Mouse (Mus musculus) kidney, postnatal 36 days (tissue): Measurements from ENCODE around the gene Odf3.
A peak's percentile ranks its signal among the peaks of the same experiment; 100 is the strongest.

ENCODE experiments used
- DNase-seq, 2 experiments: peaks; one replicate each; pipeline ENCODE4 v3.0.0; 2021 to 2022; ENCODE audit warnings: mixed read lengths in 2 of 2

Odf3 gene

DNA sequence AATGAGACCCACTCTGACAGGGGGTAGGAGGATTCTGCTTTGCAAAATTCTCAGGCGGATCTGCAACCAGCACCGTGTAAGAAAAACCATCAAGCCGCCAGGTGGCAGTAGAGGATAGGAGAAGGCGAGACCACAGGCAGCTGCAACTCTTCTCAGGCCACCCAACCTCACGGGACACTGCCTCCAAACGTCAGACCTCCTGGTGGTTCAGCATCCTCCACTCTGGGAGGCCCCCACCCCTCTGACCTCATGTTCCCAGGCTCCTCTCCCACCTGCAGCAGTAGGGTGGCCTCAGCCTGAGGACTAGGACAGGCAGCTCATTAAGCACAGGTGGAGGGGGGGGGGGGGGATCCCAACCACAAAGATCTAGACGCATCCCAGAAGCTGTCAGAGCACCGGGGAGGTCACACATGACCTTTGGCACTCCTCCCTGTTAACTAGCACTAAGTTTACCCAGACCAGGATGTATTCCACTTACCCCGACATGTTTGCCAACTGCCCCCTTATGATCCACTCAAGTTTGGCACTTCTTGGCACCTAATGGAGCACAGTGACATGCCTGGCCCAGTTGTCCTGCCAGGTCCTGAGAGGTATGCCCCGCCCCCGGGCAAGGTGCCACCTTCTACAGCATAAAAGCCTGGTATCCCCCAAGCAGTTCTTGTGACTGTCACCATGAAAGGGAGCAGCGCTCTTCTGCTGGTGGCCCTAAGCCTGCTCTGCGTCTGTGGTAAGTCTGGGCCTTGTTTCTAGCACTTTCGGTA, 2.5 kb upstream of the Odf3 start, which contains the start of gene Scgb1c1:
Gene Scgb1c1 (plus strand): TSS at position 643 of the 761 bp plus-strand sequence.
- peak; percentile 82 to 97 for DNase-seq

DNA sequence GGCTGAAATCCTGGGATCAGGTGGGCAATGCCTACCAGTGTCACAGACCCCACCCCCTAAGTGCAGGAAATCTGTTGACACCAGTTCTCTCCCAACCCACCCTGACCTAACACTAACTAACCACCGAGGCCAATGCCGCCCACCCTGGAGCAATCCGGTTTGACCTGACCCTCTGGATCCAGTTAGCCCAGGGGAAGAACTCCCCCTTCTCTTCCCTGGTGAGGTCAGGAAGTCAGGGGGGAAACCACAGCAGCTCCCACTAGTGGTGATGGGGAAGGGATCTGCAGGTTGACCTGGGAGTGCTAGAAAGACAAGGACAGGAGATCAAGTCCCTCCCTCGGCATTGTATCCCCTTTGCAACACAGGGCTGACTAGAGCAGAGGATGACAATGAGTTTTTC, 1.9 kb upstream of the Odf3 start:
- no peak for DNase-seq

DNA sequence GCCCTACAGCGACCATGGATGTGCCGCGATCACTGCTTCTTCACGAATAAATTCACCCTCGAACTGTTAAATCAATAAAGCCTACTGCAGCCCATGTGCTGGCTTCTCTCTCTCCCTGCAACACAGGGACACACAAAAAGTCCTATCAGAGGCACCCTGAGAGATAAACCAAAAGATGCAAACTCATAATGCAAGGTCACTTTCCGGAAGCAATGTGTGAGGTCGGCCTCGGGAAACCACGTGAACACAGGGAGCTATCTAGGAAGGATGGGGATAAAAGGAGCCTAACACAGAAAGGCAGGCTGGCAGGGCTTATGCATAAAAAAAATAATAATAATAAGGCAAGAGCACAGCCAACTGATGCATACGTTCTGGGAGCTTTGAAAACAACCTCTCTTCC, 929 bp upstream of the Odf3 start:
- DNase-seq, result no peak

DNA sequence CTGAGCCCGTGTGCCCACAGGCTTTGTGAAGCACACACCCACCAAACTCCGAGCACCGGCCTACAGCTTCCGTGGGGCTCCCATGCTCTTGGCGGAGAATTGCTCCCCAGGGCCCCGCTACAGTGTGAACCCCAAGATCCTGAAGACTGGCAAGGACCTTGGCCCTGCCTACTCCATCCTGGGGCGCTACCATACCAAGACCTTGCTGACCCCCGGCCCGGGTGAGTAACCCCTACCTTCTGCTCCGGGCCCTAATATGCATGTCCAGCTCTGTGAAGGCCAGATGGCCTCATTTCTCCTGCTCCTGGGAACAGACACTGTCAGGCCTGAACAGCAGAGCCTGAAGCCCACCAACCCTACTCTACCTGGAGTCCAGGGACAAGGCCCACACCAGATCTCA, 986 bp downstream of the Odf3 start:
- no peak for DNase-seq

DNA sequence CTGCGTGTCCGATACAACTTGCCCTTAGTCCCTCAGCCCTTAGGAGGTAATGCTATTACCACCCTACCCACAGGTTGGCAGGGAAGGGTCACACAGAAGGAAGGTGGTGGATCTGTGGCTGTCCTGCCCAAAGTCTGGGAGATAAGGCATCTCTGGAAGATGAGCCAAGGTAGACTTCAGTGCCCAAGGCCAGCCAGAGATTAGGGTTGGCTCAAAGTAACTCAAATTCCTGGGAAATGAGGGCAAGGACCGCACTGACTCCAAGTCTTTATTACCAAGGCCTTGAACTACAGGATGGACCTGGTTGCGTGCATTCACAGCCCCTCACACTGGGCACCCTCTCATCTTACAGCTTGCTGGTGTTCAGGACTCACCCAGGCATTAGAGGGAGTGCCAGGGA, 4.3 kb downstream of the Odf3 start:
- no peak for DNase-seq

DNA sequence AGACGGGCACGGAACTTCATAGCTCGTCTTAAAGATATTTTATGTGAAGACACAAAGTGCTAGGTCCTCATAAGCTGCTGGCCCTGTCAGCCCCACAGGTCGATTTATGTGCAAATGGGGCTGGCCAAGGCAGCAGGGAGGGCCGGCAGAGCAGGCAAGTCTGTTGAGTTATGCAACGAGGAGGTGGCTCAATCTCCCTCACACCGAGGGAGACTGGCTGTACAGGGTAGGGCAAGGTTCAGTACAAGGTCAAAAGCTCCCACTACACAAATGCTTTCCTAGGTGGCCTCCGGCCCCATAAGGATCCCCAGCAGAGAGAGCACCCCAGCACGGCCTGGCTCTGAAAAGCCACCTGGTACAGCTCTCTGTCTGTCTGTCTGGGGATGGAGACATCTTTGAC, 5.8 kb downstream of the Odf3 start:
- peak; percentile 51 to 79 for DNase-seq

DNA sequence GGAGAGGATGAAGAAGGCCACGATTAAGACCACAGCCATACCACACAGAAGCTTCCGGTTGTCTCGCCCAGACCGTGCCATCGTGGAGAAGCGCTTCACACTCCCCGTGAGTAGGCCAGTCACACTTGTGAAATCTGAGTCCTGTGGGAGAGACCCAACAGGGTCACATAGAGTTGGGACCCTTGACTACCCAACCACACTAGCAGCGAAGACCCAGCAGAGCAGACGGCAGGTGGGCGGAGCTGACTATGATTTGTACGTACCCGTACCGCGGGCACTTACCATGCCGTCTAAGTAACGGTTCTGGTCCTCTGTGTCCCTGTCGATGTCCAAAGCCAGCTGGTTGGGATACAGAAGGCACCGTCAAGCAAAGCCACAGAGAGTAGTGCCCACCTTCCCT, 6.9 kb downstream of the Odf3 start:
- no peak for DNase-seq

DNA sequence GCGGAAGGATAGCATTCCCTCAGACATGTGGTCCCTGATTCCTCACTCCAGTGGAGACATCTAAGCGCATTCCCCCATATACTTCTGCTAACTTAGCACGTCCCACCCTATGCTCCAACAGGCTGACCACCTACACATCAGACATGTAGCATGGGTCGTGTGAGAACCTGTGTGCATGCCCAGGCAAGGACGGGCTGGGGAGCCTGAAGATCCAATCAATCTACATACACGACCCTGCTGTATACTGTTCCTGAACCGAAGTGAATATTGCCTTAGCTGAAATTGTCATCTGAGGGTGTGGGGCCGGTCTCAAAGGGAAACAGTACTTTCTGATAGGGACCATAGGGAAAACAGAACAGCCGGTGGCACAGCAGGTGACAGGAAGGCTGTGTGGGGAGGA, 7.6 kb downstream of the Odf3 start:
- DNase-seq, result no peak

DNA sequence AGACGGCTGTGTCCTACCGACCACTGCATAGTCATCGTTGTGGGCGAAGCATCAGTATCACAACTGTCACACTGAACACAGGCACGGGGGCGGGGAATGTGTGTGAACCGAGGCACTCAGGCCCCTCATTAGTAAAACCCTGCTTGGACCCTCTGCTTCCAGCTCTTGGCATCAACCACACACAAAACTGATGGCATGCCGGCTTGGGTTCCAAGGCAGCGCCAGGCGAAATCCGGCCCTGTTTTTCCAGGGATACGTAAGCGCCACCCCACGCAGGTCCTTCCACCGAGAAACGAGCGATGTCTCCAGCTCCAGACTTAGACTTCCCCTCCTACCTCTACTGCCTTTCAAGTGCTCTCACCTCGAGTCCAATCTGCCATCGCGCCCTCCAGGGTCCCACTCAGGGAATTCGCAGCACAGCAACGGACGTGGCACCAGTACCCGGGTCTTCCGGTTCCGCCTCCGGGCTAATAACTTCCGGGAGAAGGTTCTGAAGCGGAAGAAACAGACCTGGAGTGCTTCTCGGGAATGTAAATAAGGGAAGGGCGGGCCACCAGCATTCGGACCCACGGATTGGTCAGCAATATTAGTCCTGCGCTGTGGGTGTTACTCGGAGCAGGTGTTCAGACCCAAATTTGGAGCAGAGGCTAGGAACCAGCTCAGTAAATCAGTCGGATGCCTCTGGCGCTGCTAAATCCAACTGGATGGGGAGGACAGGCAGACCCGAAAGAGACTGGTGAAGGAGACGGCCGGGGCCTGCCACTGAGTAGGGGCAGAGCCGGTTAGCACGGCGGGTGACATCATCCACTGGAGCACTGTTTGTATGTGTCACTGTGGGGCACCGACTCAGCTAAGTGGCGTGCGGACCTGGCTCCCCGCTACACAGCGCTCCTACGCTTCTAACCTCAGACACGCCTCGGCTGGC, 8.5 kb downstream of the Odf3 start, which contains the start of gene Gm45785:
Gene Gm45785 (minus strand): TSS at position 472 of the 925 bp plus-strand sequence.
- DNase-seq, result peak; percentile 89 to 95

DNA sequence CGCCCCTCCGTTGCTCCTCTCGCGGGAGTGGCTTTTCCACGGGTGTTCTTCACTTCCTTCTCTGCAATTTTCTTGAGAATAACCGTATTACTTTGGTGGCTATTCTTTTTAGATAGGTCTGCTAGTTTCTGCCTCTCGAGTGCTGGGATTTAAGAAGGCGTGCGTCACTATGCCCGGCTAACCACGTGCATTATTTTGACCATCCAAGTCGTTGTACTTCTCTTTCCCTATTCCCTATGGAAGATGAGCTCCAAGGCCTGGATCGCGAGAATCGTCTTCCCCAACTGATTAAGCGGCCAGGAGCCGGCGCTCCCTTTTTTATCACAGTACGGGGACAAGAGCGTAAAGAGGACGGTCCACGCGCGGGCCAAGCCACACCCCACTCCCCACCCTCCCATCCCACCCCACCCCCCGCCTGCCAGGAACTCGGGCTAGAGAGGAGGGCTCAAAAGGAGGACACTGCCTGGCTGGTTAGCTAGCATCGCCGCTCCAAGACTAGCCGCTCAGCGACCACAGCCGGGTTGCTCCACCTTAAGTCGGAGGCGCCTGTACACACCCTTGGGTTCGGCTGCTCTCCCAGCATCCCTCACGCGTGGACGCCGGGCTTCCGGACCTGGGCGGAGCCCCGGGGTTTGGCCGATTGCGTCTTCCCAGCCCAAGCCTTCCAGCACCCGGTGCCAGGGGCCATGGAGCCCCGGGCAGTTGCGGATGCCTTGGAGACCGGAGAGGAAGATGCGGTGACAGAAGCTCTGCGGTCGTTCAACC, 9.4 kb downstream of the Odf3 start, which contains the start of gene Ric8a:
Gene Ric8a (plus strand): TSS at position 173 of the 765 bp plus-strand sequence.
- DNase-seq, result peak; percentile 93 to 94

DNA sequence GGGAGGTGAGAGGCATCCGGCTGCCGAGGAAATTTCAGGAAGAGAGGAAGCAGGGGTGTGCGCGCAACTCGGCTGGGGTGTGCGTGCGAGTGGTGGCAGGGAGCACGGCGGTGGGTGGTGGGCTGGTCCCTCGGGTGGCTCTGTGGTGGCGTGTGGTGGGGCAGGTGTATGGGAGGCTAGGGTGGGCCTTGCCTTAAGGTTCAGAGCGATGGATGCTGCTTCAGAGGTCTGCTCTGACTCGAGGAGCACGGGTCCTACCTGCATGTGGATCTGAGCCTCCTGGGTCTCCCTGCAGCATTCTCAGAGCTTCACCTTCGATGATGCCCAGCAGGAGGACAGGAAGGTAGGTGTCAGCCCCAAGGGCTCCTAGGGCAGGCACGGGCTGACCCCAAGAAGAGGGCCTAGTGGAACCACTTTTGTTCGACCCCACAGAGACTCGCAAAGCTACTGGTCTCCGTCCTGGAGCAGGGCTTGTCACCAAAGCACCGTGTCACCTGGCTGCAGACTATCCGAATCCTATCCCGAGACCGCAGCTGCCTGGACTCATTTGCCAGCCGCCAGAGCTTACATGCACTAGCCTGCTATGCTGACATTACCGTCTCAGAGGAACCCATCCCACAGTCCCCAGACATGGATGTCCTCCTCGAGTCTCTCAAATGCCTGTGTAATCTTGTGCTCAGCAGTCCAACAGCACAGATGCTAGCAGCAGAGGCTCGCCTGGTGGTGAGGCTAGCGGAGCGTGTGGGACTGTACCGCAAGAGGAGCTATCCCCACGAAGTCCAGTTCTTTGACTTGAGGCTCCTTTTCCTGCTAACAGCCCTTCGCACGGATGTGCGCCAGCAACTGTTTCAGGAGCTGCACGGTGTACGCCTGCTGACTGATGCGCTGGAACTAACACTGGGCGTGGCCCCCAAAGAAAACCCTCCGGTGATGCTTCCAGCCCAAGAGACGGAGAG, 10.2 kb downstream of the Odf3 start, which contains the start of gene Bet1l:
Gene Bet1l (minus strand): TSS at position 28 of the 956 bp plus-strand sequence.
- no peak for DNase-seq

DNA sequence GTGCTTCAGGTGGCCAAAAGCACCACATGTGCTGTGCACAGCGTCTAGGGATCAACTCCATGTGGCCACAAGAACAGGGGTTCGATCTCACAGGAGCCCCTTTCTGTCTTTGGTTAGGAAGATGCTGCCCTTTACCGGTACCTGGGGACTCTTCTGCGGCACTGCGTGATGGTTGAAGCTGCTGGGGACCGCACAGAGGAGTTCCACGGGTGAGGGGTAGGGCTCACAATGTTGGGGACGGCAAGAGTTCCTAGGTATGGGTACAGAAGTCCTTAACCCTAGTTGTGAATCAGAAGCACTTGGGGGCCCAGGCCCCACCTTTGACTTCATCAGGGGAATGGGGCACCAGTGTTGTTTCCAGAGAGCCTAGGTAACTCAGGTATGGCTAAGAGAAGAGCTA, 11.1 kb downstream of the Odf3 start:
- DNase-seq, result no peak

DNA sequence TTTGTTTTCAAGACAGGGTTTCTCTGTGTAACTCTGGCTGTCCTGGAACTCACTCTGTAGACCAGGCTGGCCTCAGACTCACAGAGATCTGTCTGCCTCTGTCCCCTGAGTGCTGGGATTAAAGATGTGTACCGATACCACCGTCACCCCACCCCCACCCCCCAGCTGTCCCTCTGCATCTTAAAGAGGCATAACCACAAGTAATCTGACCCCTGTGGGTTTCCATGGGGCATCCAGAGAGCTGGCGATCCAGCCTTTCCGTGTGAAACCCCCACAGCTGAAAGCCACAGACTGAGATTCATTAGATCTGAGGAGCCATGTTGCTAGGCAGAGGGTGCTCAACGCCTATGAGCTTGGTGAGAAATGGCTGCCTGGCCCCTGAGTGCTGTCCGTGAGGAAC, 12.4 kb downstream of the Odf3 start:
- no peak for DNase-seq

DNA sequence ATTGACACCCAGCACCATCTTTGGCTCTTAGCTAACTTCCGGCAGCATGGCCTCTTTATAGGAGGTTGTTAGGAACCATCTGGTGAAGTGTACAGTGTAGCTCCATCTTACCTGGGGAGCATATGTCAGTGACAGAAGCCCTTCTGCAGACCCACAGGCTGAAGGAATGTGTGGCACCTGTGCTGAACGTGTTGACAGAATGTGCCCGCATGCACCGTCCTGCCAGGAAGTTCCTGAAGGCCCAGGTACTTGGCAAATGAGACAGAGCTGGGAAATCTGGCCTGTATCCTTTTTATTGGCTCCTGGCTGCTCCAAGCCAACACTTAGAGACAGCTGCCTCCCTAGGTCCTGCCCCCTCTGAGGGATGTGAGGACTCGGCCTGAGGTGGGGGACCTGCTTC, 13.1 kb downstream of the Odf3 start:
- no peak for DNase-seq

DNA sequence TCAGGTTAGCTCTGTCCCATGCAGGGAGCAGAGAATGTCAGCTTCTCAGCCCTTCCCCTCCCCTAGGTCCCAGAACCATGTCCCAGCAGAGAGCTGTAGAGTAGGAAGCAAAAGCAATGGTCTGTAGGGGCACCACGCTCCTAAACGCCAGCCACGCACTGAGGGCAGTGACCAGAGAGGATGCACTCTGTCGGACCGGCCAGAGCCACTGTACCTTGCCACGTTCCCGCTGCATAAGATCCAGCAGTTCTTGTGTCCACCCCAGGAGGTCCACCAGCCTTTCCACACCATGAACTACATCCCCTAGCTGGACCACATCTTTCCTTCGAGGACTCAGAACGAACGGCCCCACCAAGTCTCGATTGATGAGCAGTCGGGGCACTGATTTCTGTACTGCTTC, 17.2 kb downstream of the Odf3 start:
- no peak for DNase-seq

DNA sequence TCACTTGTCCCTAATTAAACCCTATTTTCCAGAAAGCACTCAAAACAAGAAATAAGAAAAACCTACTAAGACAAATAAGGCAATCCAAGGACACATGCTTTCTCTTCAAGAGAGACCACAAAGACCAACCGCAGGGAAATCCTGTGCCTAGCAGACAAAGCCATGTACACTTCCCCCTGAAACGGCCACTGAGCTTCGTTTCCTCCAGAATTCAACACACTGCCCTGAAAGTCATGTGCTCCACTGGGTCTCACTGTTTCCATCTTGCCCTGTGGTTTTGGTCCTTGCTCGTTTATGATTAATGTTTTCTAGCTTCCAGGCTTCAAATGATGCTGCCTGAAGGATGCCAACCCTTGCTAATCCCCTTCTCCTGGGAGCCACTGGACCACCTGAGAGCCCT, 26.6 kb downstream of the Odf3 start:
- no peak for DNase-seq

DNA sequence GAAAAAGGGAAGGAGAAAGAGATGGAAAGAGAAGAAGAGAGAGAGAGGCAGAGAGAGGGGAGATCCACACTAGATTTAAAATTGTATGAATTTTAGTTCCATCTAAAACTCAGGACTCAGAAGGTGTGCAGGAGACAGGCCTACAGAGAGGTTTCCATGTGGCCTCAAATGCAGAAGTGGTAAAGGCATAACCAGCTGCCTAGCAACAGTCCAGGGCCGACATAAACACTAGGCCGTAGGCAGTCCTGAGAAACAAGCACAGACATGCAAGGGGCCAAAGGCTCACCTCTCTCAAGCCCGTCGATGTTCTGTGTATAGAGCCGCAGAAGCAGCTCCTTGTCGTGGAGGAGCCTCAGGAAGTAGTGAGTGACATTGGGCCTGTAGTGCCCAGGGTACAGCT, 29.8 kb downstream of the Odf3 start:
- no peak for DNase-seq

DNA sequence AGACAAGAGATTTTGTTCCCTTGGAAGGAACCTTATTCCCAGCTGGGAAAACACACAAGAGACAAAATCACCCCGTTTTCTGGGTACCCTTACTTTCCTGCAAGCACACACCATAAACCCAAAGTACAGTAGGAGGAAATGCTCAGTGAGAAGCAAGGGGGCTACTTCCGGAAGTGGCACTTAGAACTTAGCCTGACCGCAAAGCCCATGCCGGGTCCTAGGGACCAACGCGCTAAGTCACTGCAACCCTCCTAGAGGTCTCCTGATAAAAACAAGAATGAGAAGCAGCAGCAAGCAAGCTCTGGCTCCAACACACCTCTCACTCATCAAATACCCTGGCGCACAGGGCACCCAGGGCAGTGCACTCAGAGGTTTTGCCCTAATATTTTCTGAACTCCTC, 31.8 kb downstream of the Odf3 start:
- DNase-seq, result no peak

DNA sequence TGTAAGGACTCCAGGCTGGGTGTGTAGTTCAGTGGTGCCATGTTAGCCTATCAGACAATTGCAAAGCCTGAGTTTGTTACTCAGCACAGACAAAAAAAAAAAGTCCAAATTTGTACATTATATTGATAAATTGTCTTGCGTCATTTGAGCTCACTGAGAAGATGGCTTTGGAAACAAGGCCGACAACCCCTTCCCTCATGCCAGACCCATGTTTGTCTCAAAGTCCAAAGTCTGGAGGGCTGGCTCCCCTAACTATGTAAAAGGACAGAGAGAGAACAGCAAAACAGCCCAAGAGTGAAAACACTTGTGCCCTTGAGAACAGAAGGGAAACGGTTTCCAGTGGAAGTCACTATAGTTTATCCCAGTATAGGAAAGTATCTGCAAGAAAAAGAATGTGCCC, 32.8 kb downstream of the Odf3 start:
- DNase-seq, result peak; percentile 68 to 73

DNA sequence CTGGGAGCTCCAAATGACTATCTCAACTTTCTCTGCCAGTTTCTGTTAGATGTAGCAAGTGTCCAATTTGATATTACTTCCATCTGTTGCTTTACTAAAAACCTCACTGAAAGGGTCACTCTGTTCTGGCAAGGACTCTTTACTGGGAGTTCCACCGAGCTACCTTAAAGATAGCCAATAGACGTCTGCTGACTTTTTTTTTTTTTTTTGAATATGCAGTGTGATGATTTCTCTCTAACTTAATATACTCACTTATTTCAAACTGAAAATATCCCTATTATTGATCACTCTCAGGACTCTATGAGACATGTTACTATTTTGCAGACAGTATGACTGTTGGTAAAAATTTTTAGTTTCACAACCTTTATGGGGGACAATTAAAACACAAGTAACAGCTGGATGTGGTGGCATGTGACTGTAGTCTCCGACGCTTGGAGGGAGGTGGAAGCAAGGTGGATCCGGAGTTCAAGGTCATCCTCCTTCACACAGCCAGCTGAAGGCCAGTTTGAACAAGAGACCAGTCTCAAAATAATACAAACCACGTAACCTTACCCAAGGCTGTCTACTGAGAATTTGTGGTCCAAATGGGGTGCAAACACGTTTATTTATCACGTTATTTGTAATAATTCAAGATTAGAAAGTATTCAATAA, 33.4 kb downstream of the Odf3 start:
- peak; percentile 43 to 56 for DNase-seq
